Mouse (Mus musculus) CH12.LX (cell line): Measurements from ENCODE around the gene Ahnak. TPM values are rescaled to one million over a fixed set of nuclear protein-coding genes. Genes with fewer than 3 reads are reported as not detected.
A peak's percentile ranks its signal among the peaks of the same experiment; 100 is the strongest.

Experiments used
- DNase-seq: peaks from one replicate; pipeline ENCODE4 v3.0.0-alpha.2; 2013; ENCODE audit errors: extremely low read depth
- H3K27ac ChIP-seq: 2 replicates; pipeline ENCODE4 v1.5.1; 2012; ENCODE audit warnings: low read depth, mild to moderate bottlenecking, control low read depth, moderate library complexity; ENCODE audit not compliant: insufficient read depth
- H3K27me3 ChIP-seq: replicated peaks from 2 replicates; pipeline ENCODE3; 2012; ENCODE audit warnings: inconsistent platforms
- H3K36me3 ChIP-seq, 2 experiments: replicated peaks in 1 of 2; 2 replicates each; pipeline versions ENCODE3 to v1.6.1; 2012; ENCODE audit warnings: inconsistent platforms in 1 of 2, low read length in 1 of 2, mild to moderate bottlenecking in 1 of 2, mixed read lengths in 1 of 2, moderate library complexity in 1 of 2; ENCODE audit not compliant: control insufficient read depth in 1 of 2, insufficient read depth in 1 of 2
- H3K4me1 ChIP-seq, 2 experiments: 2 replicates each; pipeline ENCODE4 v1.6.1; 2012; ENCODE audit warnings: inconsistent platforms in 1 of 2, moderate library complexity in 1 of 2; ENCODE audit not compliant: insufficient read depth in 2 of 2, control insufficient read depth in 1 of 2
- H3K4me2 ChIP-seq: 2 replicates; pipeline ENCODE4 v1.6.1; 2012; ENCODE audit warnings: low read depth, mild to moderate bottlenecking, control low read depth; ENCODE audit not compliant: poor library complexity, insufficient read depth, severe bottlenecking
- H3K4me3 ChIP-seq, 3 experiments: fragments of 150-350 bp in 1 of 3; sonication (generic) in 1 of 3; replicated peaks in 1 of 3; 2 replicates each; pipeline versions ENCODE3 to v1.5.1; 2011 to 2012; ENCODE audit warnings: low read depth in 2 of 3, low read length in 2 of 3, mild to moderate bottlenecking in 2 of 3, moderate library complexity in 2 of 3, control low read depth in 1 of 3, improper control_type of control experiment in 1 of 3, inconsistent platforms in 1 of 3, mixed read lengths in 1 of 3; ENCODE audit not compliant: poor library complexity in 1 of 3
- H3K79me2 ChIP-seq: replicated peaks from 2 replicates; pipeline ENCODE4 v1.6.1; 2012; ENCODE audit warnings: mild to moderate bottlenecking, moderate library complexity; ENCODE audit not compliant: control insufficient read depth, poor library complexity, insufficient read depth, severe bottlenecking; ENCODE audit errors: extremely low read depth
- H3K9ac ChIP-seq: 2 replicates; pipeline ENCODE4 v1.6.1; 2012; ENCODE audit warnings: low read depth, mild to moderate bottlenecking, control low read depth, moderate library complexity; ENCODE audit not compliant: insufficient read depth
- H3K9me3 ChIP-seq: replicated peaks from 2 replicates; pipeline ENCODE3; 2012; ENCODE audit warnings: low read length, inconsistent platforms, mixed read lengths
- BHLHE40 ChIP-seq: IDR thresholded peaks from 2 replicates; pipeline ENCODE4 v1.6.1; 2011; ENCODE audit warnings: mild to moderate bottlenecking, low read depth, low read length, improper control_type of control experiment
- CHD2 ChIP-seq: IDR thresholded peaks from 2 replicates; pipeline ENCODE4 v1.6.1; 2011; ENCODE audit warnings: low read length, improper control_type of control experiment
- CTCF ChIP-seq, 2 experiments: IDR thresholded peaks in 1 of 2; conservative IDR thresholded peaks in 1 of 2; 2 replicates each; pipeline ENCODE4 v1.5.1; 2011 to 2012; ENCODE audit warnings: low read depth in 2 of 2, low read length in 2 of 2, improper control_type of control experiment in 1 of 2, inconsistent platforms in 1 of 2, mild to moderate bottlenecking in 1 of 2, moderate library complexity in 1 of 2
- ELF1 ChIP-seq: IDR thresholded peaks from 2 replicates; pipeline ENCODE4 v1.6.1; 2014; ENCODE audit warnings: low read depth, mild to moderate bottlenecking, inconsistent platforms, low read length, improper control_type of control experiment
- EP300 ChIP-seq: IDR thresholded peaks from 2 replicates; pipeline ENCODE4 v1.6.1; 2011; ENCODE audit warnings: low read length, improper control_type of control experiment
- ETS1 ChIP-seq: conservative IDR thresholded peaks from 2 replicates; pipeline ENCODE4 v1.6.1; 2012; ENCODE audit warnings: low read depth, mild to moderate bottlenecking, inconsistent platforms, low read length, improper control_type of control experiment, moderate library complexity
- GABPA ChIP-seq: IDR thresholded peaks from 2 replicates; pipeline ENCODE4 v1.6.1; 2012; ENCODE audit warnings: low read depth, low read length, improper control_type of control experiment, inconsistent platforms; ENCODE audit not compliant: insufficient replicate concordance
- IRF4 ChIP-seq: IDR thresholded peaks from 2 replicates; pipeline ENCODE4 v1.6.1; 2014; ENCODE audit warnings: low read depth, mild to moderate bottlenecking, inconsistent platforms, low read length, improper control_type of control experiment
- JUN ChIP-seq: IDR thresholded peaks from 2 replicates; pipeline ENCODE4 v1.6.1; 2011; ENCODE audit warnings: low read depth, mild to moderate bottlenecking, low read length, improper control_type of control experiment, moderate library complexity; ENCODE audit not compliant: insufficient read depth
- MAFK ChIP-seq: IDR thresholded peaks from 2 replicates; pipeline ENCODE4 v1.6.1; 2011; ENCODE audit warnings: low read length, improper control_type of control experiment; ENCODE audit not compliant: insufficient replicate concordance
- MAX ChIP-seq: IDR thresholded peaks from 2 replicates; pipeline ENCODE4 v1.6.1; 2011; ENCODE audit warnings: low read length, improper control_type of control experiment
- MXI1 ChIP-seq: IDR thresholded peaks from 2 replicates; pipeline ENCODE4 v1.6.1; 2011; ENCODE audit warnings: mild to moderate bottlenecking, low read depth, low read length, improper control_type of control experiment
- MYC ChIP-seq: IDR thresholded peaks from 2 replicates; pipeline ENCODE4 v1.6.1; 2011; ENCODE audit warnings: low read depth, mild to moderate bottlenecking, improper control_type of control experiment, low read length
- NELFE ChIP-seq: IDR thresholded peaks from 2 replicates; pipeline ENCODE4 v1.6.1; 2011; ENCODE audit warnings: low read depth, low read length, improper control_type of control experiment
- NRF1 ChIP-seq: IDR thresholded peaks from 2 replicates; pipeline ENCODE4 v1.6.1; 2014; ENCODE audit warnings: low read depth, mild to moderate bottlenecking, inconsistent platforms, low read length, improper control_type of control experiment, moderate library complexity
- PAX5 ChIP-seq: IDR thresholded peaks from 2 replicates; pipeline ENCODE4 v1.6.1; 2012; ENCODE audit warnings: low read length, inconsistent platforms, mixed read lengths
- POLR2A ChIP-seq: IDR thresholded peaks from 2 replicates; pipeline ENCODE4 v1.6.1; 2011; ENCODE audit warnings: low read depth, mild to moderate bottlenecking, improper control_type of control experiment, low read length
- POLR2AphosphoS2 ChIP-seq: IDR thresholded peaks from 2 replicates; pipeline ENCODE4 v1.6.1; 2011; ENCODE audit warnings: low read depth, low read length, improper control_type of control experiment
- RAD21 ChIP-seq: IDR thresholded peaks from 2 replicates; pipeline ENCODE4 v1.6.1; 2011; ENCODE audit warnings: low read depth, mild to moderate bottlenecking, low read length, improper control_type of control experiment, moderate library complexity
- RCOR1 ChIP-seq: conservative IDR thresholded peaks from 2 replicates; pipeline ENCODE4 v1.6.1; 2012; ENCODE audit warnings: low read depth, mild to moderate bottlenecking, inconsistent platforms, low read length, improper control_type of control experiment
- SIN3A ChIP-seq: IDR thresholded peaks from 2 replicates; pipeline ENCODE4 v1.6.1; 2012; ENCODE audit warnings: low read length, improper control_type of control experiment, inconsistent platforms
- SMC3 ChIP-seq: IDR thresholded peaks from 2 replicates; pipeline ENCODE4 v1.6.1; 2011; ENCODE audit warnings: low read depth, low read length, improper control_type of control experiment
- TBP ChIP-seq: conservative IDR thresholded peaks from 2 replicates; pipeline ENCODE4 v1.6.1; 2011; ENCODE audit warnings: low read depth, low read length, improper control_type of control experiment
- TCF12 ChIP-seq: IDR thresholded peaks from 2 replicates; pipeline ENCODE4 v1.6.1; 2014; ENCODE audit warnings: low read depth, mild to moderate bottlenecking, inconsistent platforms, low read length, improper control_type of control experiment
- UBTF ChIP-seq: IDR thresholded peaks from 2 replicates; pipeline ENCODE4 v1.6.1; 2012; ENCODE audit warnings: low read depth, mild to moderate bottlenecking, inconsistent platforms, low read length, improper control_type of control experiment, moderate library complexity
- USF1 ChIP-seq: IDR thresholded peaks from 2 replicates; pipeline ENCODE4 v1.6.1; 2014; ENCODE audit warnings: low read depth, mild to moderate bottlenecking, inconsistent platforms, low read length, improper control_type of control experiment
- USF2 ChIP-seq: conservative IDR thresholded peaks from 2 replicates; pipeline ENCODE4 v1.6.1; 2011; ENCODE audit warnings: low read depth, low read length, improper control_type of control experiment
- ZC3H11A ChIP-seq: IDR thresholded peaks from 2 replicates; pipeline ENCODE4 v1.6.1; 2012; ENCODE audit warnings: low read depth, mild to moderate bottlenecking, inconsistent platforms, low read length, improper control_type of control experiment
- ZKSCAN1 ChIP-seq: IDR thresholded peaks from 2 replicates; pipeline ENCODE4 v1.6.1; 2012; ENCODE audit warnings: low read depth, inconsistent platforms, low read length, improper control_type of control experiment, borderline replicate concordance
- ZNF384 ChIP-seq: IDR thresholded peaks from 2 replicates; pipeline ENCODE4 v1.6.1; 2012; ENCODE audit warnings: low read depth, low read length, improper control_type of control experiment, inconsistent platforms
- dilution Hi-C: fragments of 300-500 bp; cut with MboI; formaldehyde crosslinking; loops from 2 replicates; pipeline ENCODE4 v1.14.3; 2020; ENCODE audit warnings: low sequenced_read_pairs; ENCODE audit not compliant: extremely low pct_unique_long_range_greater_than_20kb, extremely low pct_ligation_motif_present
- in situ Hi-C: fragments of 300-500 bp; cut with MboI; formaldehyde crosslinking; loops from 3 replicates; pipeline ENCODE4 v1.14.3; 2019; ENCODE audit warnings: low sequenced_read_pairs, low pct_ligation_motif_present, low pct_unique_long_range_greater_than_20kb, mixed read lengths
- polyA plus RNA-seq: library from polyadenylated mRNA; unstranded; fragments of >175 nt; gene quantifications from 2 replicates; pipeline ENCODE4 v1.2.1, GENCODE M21; 2012; ENCODE audit warnings: low read depth; ENCODE audit not compliant: insufficient read length
- total RNA-seq, 2 experiments: library from RNA; depleted of rRNA; stranded (reverse); fragments of 300-350 nt in 1 of 2; fragments of >200 nt in 1 of 2; gene quantifications; 2 replicates each; pipeline ENCODE4 v1.2.3; 2012 to 2014

The Ahnak gene
- total and polyA plus RNA-seq, 3 experiments = 1.7 to 21.7 (median 1.8) TPM

GRCm38 (mm10) chr19:8994813-8995607 lies 5.9 kb downstream of the Ahnak start:
- TF ChIP-seq CTCF (conservative IDR thresholded peaks at IDR 0.05 in 1 of 2, IDR thresholded peaks at IDR 0.05 in 1 of 2; ENCODE audit: low read depth in 2 of 2, low read length in 2 of 2) (no peak), MAX (peak; percentile 74), NELFE (no peak), ZKSCAN1 (no peak), USF2 (no peak), ELF1 (peak; percentile 25; the same call in 1 of the 2 replicates), RCOR1 (no peak), MXI1 (peak; percentile 82), NRF1 (no peak), POLR2A (no peak; the same call in 1 of the 2 replicates), MAFK (no peak), IRF4 (no peak), SIN3A (peak; percentile 63), ZC3H11A (no peak), USF1 (no peak), TBP (no peak), CHD2 (no peak), GABPA (no peak), ZNF384 (no peak), UBTF (no peak), POLR2AphosphoS2 (no peak), TCF12 (0 out of 2 replicates have a peak, but pooled peaks have one; percentile 14), ETS1 (no peak), PAX5 (no peak), SMC3 (no peak), JUN (no peak), RAD21 (no peak), BHLHE40 (no peak), MYC (peak; percentile 66; the same call in 1 of the 2 replicates), EP300 (no peak; the same call in 1 of the 2 replicates)
- Histone ChIP-seq H3K27ac (peak overlapping the region; percentile 97), H3K79me2 (peaks cover 73% of the 10 kb centered on the region), H3K36me3 (peaks cover 4 to 5% of the 10 kb centered on the region in 2 experiments), H3K4me2 (peak overlapping the region; percentile 45), H3K9me3 (no peaks in the 10 kb centered on the region), H3K4me3 (peak overlapping the region in 2 of 3 experiments; percentile 36 to 54), H3K4me1 (peaks cover 42 to 90% of the 10 kb centered on the region in 2 experiments), H3K27me3 (no peaks in the 10 kb centered on the region), H3K9ac (peak overlapping the region; percentile 34)
- DNase-seq = no peak
- dilution Hi-C loops (no loop called here), in situ Hi-C loops (loop anchor here (5.0 to 10.0 kb wide), 2 partner anchors 60 to 82 kb away; no protein-coding TSS in a partner anchor)
